Mouse (Mus musculus) C2C12 (cell line): ENCODE measurements at regions not wholly inside any gene's neighbourhood (a gene's known extent, or its start where the extent isn't known, plus 50 kb on each side); places are given as distances from the start of the nearest gene placed in this dataset.

Experiments
- H3K27me3 ChIP-seq: one replicate; pipeline ENCODE4 v1.6.1; 2011; ENCODE audit not compliant: control insufficient read depth, insufficient read depth, insufficient read length
- H3K36me3 ChIP-seq: one replicate; pipeline ENCODE4 v1.6.1; 2011; ENCODE audit not compliant: control insufficient read depth, insufficient read depth
- H3K4me3 ChIP-seq: one replicate; pipeline ENCODE4 v1.5.1; 2011; ENCODE audit warnings: mild to moderate bottlenecking, control low read depth; ENCODE audit not compliant: poor library complexity, insufficient read depth, severe bottlenecking
- H3K79me2 ChIP-seq: one replicate; pipeline ENCODE4 v1.6.1; 2011; ENCODE audit not compliant: control insufficient read depth, insufficient read depth
- H3K79me3 ChIP-seq: one replicate; pipeline ENCODE4 v1.6.1; 2011; ENCODE audit warnings: low read depth, control low read depth
- H3ac ChIP-seq: one replicate; pipeline ENCODE3; 2011; ENCODE audit warnings: low read depth; ENCODE audit not compliant: control insufficient read depth, insufficient read length
- CEBPB ChIP-seq: IDR thresholded peaks from one replicate; pipeline ENCODE4 v1.6.1; 2011; ENCODE audit warnings: low read depth, mild to moderate bottlenecking, control low read depth, moderate library complexity
- CTCF ChIP-seq: IDR thresholded peaks from one replicate; pipeline ENCODE4 v1.5.1; 2011; ENCODE audit not compliant: control insufficient read depth, insufficient read depth, insufficient read length
- FOSL1 ChIP-seq: IDR thresholded peaks from one replicate; pipeline ENCODE4 v1.8.0; 2011; ENCODE audit warnings: mild to moderate bottlenecking, low read length; ENCODE audit not compliant: poor library complexity, insufficient read depth, severe bottlenecking
- MAX ChIP-seq: IDR thresholded peaks from one replicate; pipeline ENCODE4 v1.6.1; 2011; ENCODE audit warnings: mild to moderate bottlenecking, control low read depth
- MYOD1 ChIP-seq: IDR thresholded peaks from one replicate; pipeline ENCODE4 v1.6.1; 2011; ENCODE audit warnings: low read depth; ENCODE audit not compliant: control insufficient read depth, insufficient read length
- MYOG ChIP-seq: IDR thresholded peaks from one replicate; pipeline ENCODE4 v1.6.1; 2011; ENCODE audit not compliant: control insufficient read depth, insufficient read length; ENCODE audit errors: extremely low read depth
- USF1 ChIP-seq: IDR thresholded peaks from one replicate; pipeline ENCODE4 v1.6.1; 2011; ENCODE audit warnings: low read depth, mild to moderate bottlenecking, control low read depth, moderate library complexity

GRCm38 (mm10) chr4:55824047-55824760, 291.9 kb upstream of the Klf4 start:
- no peaks in the 10 kb centered on the region for H3K36me3 ChIP-seq
- no peaks in the 10 kb centered on the region for H3K79me2 ChIP-seq
- no peaks in the 10 kb centered on the region for H3K27me3 ChIP-seq
- no peak overlapping the region for H3ac ChIP-seq
- no peak overlapping the region for H3K4me3 ChIP-seq
- no peaks in the 10 kb centered on the region for H3K79me3 ChIP-seq
- TF ChIP-seq MAX = no peak
- no peak for TF ChIP-seq MYOD1
- no peak for TF ChIP-seq MYOG
- no peak for TF ChIP-seq CTCF
- no peak for TF ChIP-seq USF1

GRCm38 (mm10) chr4:55823583-55823982, 291.3 kb upstream of the Klf4 start:
- no peaks in the 10 kb centered on the region for H3K79me3 ChIP-seq
- H3K36me3 ChIP-seq = no peaks in the 10 kb centered on the region
- no peak overlapping the region for H3ac ChIP-seq
- H3K79me2 ChIP-seq = no peaks in the 10 kb centered on the region
- no peak for TF ChIP-seq MYOG
- no peak for TF ChIP-seq CTCF
- no peak for TF ChIP-seq CEBPB
- TF ChIP-seq USF1 = no peak
- no peak for TF ChIP-seq MAX
- no peak for TF ChIP-seq MYOD1
- no peak for TF ChIP-seq FOSL1
- no peaks in the 10 kb centered on the region for H3K27me3 ChIP-seq
- no peak overlapping the region for H3K4me3 ChIP-seq

GRCm38 (mm10) chr4:55817035-55817818, 285.0 kb upstream of the Klf4 start:
- Histone ChIP-seq H3K4me3 (no peak overlapping the region), H3K36me3 (no peaks in the 10 kb centered on the region), H3K27me3 (no peaks in the 10 kb centered on the region), H3K79me3 (no peaks in the 10 kb centered on the region), H3ac (no peak overlapping the region), H3K79me2 (no peaks in the 10 kb centered on the region)
- no peak for TF ChIP-seq MYOG
- no peak for TF ChIP-seq FOSL1

- Histone ChIP-seq H3K27me3 (no peaks in the 10 kb centered on the region), H3K4me3 (no peak overlapping the region), H3K79me3 (no peaks in the 10 kb centered on the region), H3K79me2 (no peaks in the 10 kb centered on the region), H3K36me3 (no peaks in the 10 kb centered on the region), H3ac (no peak overlapping the region)
- TF ChIP-seq CTCF = no peak
- TF ChIP-seq USF1 = no peak
- TF ChIP-seq CEBPB = peak; percentile 68
Observed at GRCm38 (mm10) chr4:55815832-55816231, 283.6 kb upstream of the Klf4 start.

- no peaks in the 10 kb centered on the region for H3K36me3 ChIP-seq
- no peaks in the 10 kb centered on the region for H3K79me3 ChIP-seq
- no peaks in the 10 kb centered on the region for H3K79me2 ChIP-seq
- no peak overlapping the region for H3ac ChIP-seq
- peaks cover 5% of the 10 kb centered on the region for H3K27me3 ChIP-seq
- no peak for TF ChIP-seq MYOG
- TF ChIP-seq MYOD1 = no peak
- no peak for TF ChIP-seq FOSL1
- no peak for TF ChIP-seq USF1
- TF ChIP-seq CEBPB = no peak
- no peak for TF ChIP-seq CTCF
- TF ChIP-seq MAX = no peak
- H3K4me3 ChIP-seq = no peak overlapping the region
Observed at GRCm38 (mm10) chr4:55812846-55813245, 280.6 kb upstream of the Klf4 start.

GRCm38 (mm10) chr4:55811656-55812055, 279.4 kb upstream of the Klf4 start:
- H3K4me3 ChIP-seq = no peak overlapping the region

More at GRCm38 (mm10) chr4:55811656-55812055, 279.4 kb upstream of the Klf4 start:
- H3K79me2 ChIP-seq = no peaks in the 10 kb centered on the region
- peaks cover 5% of the 10 kb centered on the region for H3K27me3 ChIP-seq
- no peak for TF ChIP-seq CEBPB
- no peak for TF ChIP-seq FOSL1
- no peak for TF ChIP-seq CTCF
- no peak for TF ChIP-seq MAX
- TF ChIP-seq MYOG = no peak
- TF ChIP-seq MYOD1 = no peak
- no peak for TF ChIP-seq USF1
- H3K36me3 ChIP-seq = no peaks in the 10 kb centered on the region
- H3K79me3 ChIP-seq = no peaks in the 10 kb centered on the region
- no peak overlapping the region for H3ac ChIP-seq
